Mouse (Mus musculus): ENCODE results near the gene Crb3. TPM values are rescaled to one million over a fixed set of nuclear protein-coding genes. Genes with fewer than 3 reads are reported as not detected.

Gene Crb3
- polyA plus RNA-seq, 1 experiment from 2014 or later, result 7.3 TPM

DNA sequence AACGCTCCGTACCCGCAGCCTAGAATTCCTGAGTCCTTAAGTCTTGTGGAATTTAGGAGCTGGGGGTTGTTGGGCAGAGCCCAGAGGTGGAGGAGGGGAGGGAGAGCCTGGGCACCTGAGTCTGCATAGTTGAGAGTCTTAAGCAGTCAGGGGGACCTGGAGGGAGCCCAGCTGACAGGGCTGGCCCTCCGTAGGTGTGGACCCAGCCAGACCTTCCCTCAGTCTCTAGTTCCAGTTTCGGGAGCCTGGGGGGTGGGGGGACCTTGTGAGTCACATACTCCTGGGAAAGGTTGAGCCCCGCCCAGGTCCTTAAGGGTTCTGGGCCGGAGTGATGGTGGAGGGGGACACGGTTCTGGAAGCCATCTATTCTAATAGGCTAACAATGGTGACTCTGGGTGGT is 4.1 kb downstream of the Crb3 start:
- H3K4me2 ChIP-seq, result peak overlapping the region; percentile 55; the same call in 1 of the 2 replicates
- H3K27me3 ChIP-seq, result peaks cover 65% of the 10 kb centered on the region
- no peak for ATAC-seq (ENCODE audit: insufficient number of reproducible peaks, insufficient read depth, low FRiP score, low TSS enrichment, low read depth)

GRCm38 (mm10) chr17:57066908-57067307 is 8.0 kb downstream of the Crb3 start:
- no peak overlapping the region for H3K4me3 ChIP-seq
- H3K9me3 ChIP-seq, result no peaks in the 10 kb centered on the region
- H3K36me3 ChIP-seq, result no peaks in the 10 kb centered on the region
- peaks cover 64% of the 10 kb centered on the region for H3K27me3 ChIP-seq
- no peak overlapping the region for H3K9ac ChIP-seq
- WGBS, result 66% methylated on average over 5 of the region's 5 CpGs
- peaks cover 4% of the 10 kb centered on the region; the same call in 1 of the 2 replicates for H3K4me1 ChIP-seq
- H3K27ac ChIP-seq, result no peak overlapping the region
- no peak for ATAC-seq (ENCODE audit: insufficient number of reproducible peaks, insufficient read depth, low FRiP score, low TSS enrichment, low read depth)
- H3K4me2 ChIP-seq, result no peak overlapping the region

More for the DNA sequence above, 4.1 kb downstream of the Crb3 start:
- Histone ChIP-seq H3K27ac (no peak overlapping the region), H3K9me3 (no peaks in the 10 kb centered on the region), H3K36me3 (no peaks in the 10 kb centered on the region), H3K4me3 (0 out of 2 replicates have a peak overlapping the region, but pooled peaks have one; percentile 38), H3K4me1 (peaks cover 22% of the 10 kb centered on the region), H3K9ac (no peak overlapping the region)
- 7% methylated on average over 8 of the region's 8 CpGs for WGBS

GRCm38 (mm10) chr17:57070272-57070671 is 11.4 kb downstream of the Crb3 start:
- H3K4me2 ChIP-seq, result peak overlapping the region; percentile 14
- no peaks in the 10 kb centered on the region for H3K9me3 ChIP-seq
- H3K27me3 ChIP-seq, result peaks cover 32% of the 10 kb centered on the region
- H3K36me3 ChIP-seq, result no peaks in the 10 kb centered on the region
- H3K9ac ChIP-seq, result no peak overlapping the region
- 11% methylated on average over 9 of the region's 9 CpGs for WGBS
- no peak overlapping the region for H3K27ac ChIP-seq
- ATAC-seq (ENCODE audit: insufficient number of reproducible peaks, insufficient read depth, low FRiP score, low TSS enrichment, low read depth), result no peak
- no peaks in the 10 kb centered on the region for H3K4me1 ChIP-seq
- H3K4me3 ChIP-seq, result peak overlapping the region; percentile 9; the same call in 1 of the 2 replicates

DNA sequence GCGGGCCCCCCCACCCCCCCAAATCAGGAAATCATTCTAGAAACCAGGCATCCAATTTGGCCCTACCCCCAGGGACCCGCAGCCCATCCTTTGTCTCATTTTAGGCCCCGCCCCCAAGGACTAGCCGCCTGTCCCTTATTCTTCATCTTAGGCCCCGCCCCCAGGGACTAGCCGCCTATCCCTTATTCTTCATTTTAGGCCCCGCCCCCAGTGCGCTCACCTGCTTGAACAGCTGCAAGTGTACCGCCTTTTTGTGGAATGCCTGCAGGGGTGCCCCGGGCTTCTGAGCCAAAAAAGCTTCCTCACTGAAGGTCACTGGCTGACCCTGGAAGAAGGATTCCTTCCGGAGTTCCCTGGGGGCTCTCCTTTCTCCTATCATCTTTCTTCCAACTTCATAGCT is 11.8 kb downstream of the Crb3 start:
- H3K9ac ChIP-seq, result no peak overlapping the region
- peak overlapping the region; percentile 9; the same call in 1 of the 2 replicates for H3K4me3 ChIP-seq
- 0 out of 2 replicates have a peak, but pooled peaks have one; percentile 56 for ATAC-seq (ENCODE audit: insufficient number of reproducible peaks, insufficient read depth, low FRiP score, low TSS enrichment, low read depth)
- no peaks in the 10 kb centered on the region for H3K4me1 ChIP-seq
- H3K9me3 ChIP-seq, result no peaks in the 10 kb centered on the region
- H3K4me2 ChIP-seq, result peak overlapping the region; percentile 14; the same call in 1 of the 2 replicates
- no peaks in the 10 kb centered on the region for H3K36me3 ChIP-seq
- H3K27ac ChIP-seq, result no peak overlapping the region
- peaks cover 29% of the 10 kb centered on the region for H3K27me3 ChIP-seq
- WGBS, result 3% methylated on average over 11 of the region's 11 CpGs

DNA sequence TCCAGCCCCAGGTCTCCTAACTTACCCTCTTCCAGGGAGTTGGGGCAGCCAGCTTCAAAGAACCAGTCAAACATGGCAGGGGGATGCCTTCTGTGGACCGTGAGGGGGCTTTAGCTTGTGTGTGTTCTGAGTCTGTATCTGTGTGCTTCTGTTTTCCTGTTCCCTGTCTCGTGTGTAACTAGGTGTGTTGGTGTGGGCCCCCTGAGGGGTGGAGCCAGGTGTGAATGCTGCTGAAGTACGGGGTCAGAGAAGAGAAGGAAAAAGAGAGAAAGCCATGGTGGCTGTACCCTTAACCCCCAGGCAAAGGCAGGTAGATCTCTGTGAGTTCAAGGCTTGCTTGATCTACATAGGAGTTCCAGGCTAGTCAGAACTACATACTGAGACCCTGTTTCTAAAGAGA is 18.0 kb downstream of the Crb3 start:
- H3K9ac ChIP-seq, result no peak overlapping the region
- H3K36me3 ChIP-seq, result no peaks in the 10 kb centered on the region
- no peak for ATAC-seq (ENCODE audit: insufficient number of reproducible peaks, insufficient read depth, low FRiP score, low TSS enrichment, low read depth)
- no peak overlapping the region for H3K27ac ChIP-seq
- H3K9me3 ChIP-seq, result no peaks in the 10 kb centered on the region
- H3K4me1 ChIP-seq, result no peaks in the 10 kb centered on the region
- WGBS, result 56% methylated on average over 3 of the region's 3 CpGs
- no peak overlapping the region for H3K4me3 ChIP-seq
- H3K4me2 ChIP-seq, result no peak overlapping the region
- H3K27me3 ChIP-seq, result no peaks in the 10 kb centered on the region; the same call in 1 of the 2 replicates

- no peak within 1 kb of the TSS for H3K4me2 ChIP-seq
- no peaks in the 10 kb centered on the region for H3K9me3 ChIP-seq
- 48% methylated on average over 6 of the region's 6 CpGs for WGBS
- no peaks in the 10 kb centered on the region for H3K4me1 ChIP-seq
- H3K36me3 ChIP-seq, result no peaks in the 10 kb centered on the region
- H3K4me3 ChIP-seq, result no peak within 1 kb of the TSS
- no peak for ATAC-seq (ENCODE audit: insufficient number of reproducible peaks, insufficient read depth, low FRiP score, low TSS enrichment, low read depth)
- H3K27ac ChIP-seq, result no peak within 1 kb of the TSS
- H3K9ac ChIP-seq, result no peak within 1 kb of the TSS
- H3K27me3 ChIP-seq, result no peaks in the 10 kb centered on the region
Observed at GRCm38 (mm10) chr17:57078336-57078735, 19.4 kb downstream of the Crb3 start, which contains the start of gene Dennd1c. Gene Dennd1c (minus strand): TSS chr17:57078514.

- H3K27ac ChIP-seq, result no peak overlapping the region
- no peaks in the 10 kb centered on the region for H3K9me3 ChIP-seq
- H3K36me3 ChIP-seq, result no peaks in the 10 kb centered on the region
- H3K4me2 ChIP-seq, result no peak overlapping the region
- no peak for ATAC-seq (ENCODE audit: insufficient number of reproducible peaks, insufficient read depth, low FRiP score, low TSS enrichment, low read depth)
- WGBS, result 68% methylated on average over 3 of the region's 3 CpGs
- H3K4me3 ChIP-seq, result no peak overlapping the region
- H3K9ac ChIP-seq, result no peak overlapping the region
- H3K4me1 ChIP-seq, result no peaks in the 10 kb centered on the region
- 0 out of 2 replicates have a peak, but pooled peaks cover 4% of the 10 kb centered on the region for H3K27me3 ChIP-seq
Observed at GRCm38 (mm10) chr17:57079919-57080318, 21.0 kb downstream of the Crb3 start.

- no peak overlapping the region for H3K27ac ChIP-seq
- H3K4me1 ChIP-seq, result no peaks in the 10 kb centered on the region
- no peak overlapping the region for H3K4me3 ChIP-seq
- H3K9ac ChIP-seq, result no peak overlapping the region
- H3K27me3 ChIP-seq, result 0 out of 2 replicates have a peak, but pooled peaks cover 7% of the 10 kb centered on the region
- no peaks in the 10 kb centered on the region for H3K9me3 ChIP-seq
- no peaks in the 10 kb centered on the region for H3K36me3 ChIP-seq
- H3K4me2 ChIP-seq, result no peak overlapping the region
- WGBS, result 93% methylated on average over 31 of the region's 31 CpGs
- ATAC-seq (ENCODE audit: insufficient number of reproducible peaks, insufficient read depth, low FRiP score, low TSS enrichment, low read depth), result no peak
Observed at GRCm38 (mm10) chr17:57081234-57081842, 22.4 kb downstream of the Crb3 start.

DNA sequence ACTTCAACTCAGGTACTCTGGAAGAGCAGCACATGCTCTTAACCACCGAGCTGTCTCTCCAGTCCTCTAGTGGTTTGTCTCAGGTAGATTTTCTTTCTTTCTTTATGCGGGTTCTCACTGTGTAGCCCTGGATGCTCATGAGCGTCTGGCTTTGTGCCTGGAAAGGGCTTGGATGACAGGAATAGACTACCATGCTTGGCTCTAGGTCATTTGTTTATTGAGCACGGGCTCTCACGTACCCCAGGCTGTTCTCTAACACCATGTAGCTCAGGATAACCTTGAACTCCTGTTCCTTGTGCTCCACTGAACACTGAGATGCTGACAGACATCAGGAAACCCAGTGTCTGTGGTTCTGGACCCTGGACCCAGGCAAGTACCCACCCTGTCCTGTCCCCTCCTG is 23.6 kb downstream of the Crb3 start:
- WGBS, result 82% methylated on average over 5 of the region's 5 CpGs
- Histone ChIP-seq H3K36me3 (no peaks in the 10 kb centered on the region), H3K4me3 (no peak overlapping the region), H3K9me3 (no peaks in the 10 kb centered on the region), H3K27me3 (peaks cover 17% of the 10 kb centered on the region), H3K27ac (no peak overlapping the region), H3K9ac (no peak overlapping the region), H3K4me2 (no peak overlapping the region), H3K4me1 (peaks cover 6% of the 10 kb centered on the region; the same call in 1 of the 2 replicates)
- no peak for ATAC-seq (ENCODE audit: insufficient number of reproducible peaks, insufficient read depth, low FRiP score, low TSS enrichment, low read depth)

DNA sequence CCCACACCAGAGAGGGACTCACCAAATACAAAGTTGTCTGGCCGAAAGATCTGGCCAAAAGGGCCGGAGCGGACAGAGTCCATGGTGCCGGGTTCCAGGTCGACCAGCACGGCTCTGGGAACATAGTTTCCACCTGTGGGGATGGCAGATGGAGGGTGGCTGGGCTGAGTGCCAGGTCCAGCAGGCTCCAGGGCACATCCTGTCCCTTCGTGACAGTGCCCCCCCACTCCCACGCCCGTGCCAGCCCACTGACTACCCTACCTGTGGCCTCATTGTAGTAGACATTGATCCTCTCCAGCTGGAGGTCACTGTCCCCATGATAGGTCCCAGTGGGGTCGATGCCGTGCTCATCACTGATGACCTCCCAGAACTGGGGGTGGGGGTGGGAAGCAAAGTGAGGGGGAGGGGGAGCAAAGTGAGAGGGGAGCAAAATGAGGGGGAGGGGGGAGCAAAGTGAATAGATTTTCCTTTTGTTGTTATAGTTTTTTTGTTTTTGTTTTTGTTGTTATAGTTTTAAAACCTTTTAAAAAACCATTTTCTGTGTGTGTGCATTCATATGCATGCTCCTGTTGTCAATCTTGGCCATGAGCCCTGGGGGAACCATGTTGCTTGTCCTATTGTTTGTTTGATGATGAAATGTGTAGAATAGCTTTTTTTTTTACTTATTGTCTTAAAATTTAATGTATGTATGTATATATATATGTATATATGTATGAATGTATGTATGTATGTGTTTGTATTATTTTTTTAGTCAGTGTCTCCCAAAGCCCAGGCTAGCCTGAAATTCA is 27.3 kb downstream of the Crb3 start:
- no peak for ATAC-seq (ENCODE audit: insufficient number of reproducible peaks, insufficient read depth, low FRiP score, low TSS enrichment, low read depth)
- H3K27me3 ChIP-seq, result peaks cover 42% of the 10 kb centered on the region
- H3K4me1 ChIP-seq, result peaks cover 7% of the 10 kb centered on the region; the same call in 1 of the 2 replicates
- no peaks in the 10 kb centered on the region for H3K9me3 ChIP-seq
- H3K4me3 ChIP-seq, result no peak overlapping the region
- no peak overlapping the region for H3K4me2 ChIP-seq
- no peak overlapping the region for H3K9ac ChIP-seq
- H3K36me3 ChIP-seq, result no peaks in the 10 kb centered on the region
- 91% methylated on average over 11 of the region's 11 CpGs for WGBS
- H3K27ac ChIP-seq, result no peak overlapping the region

GRCm38 (mm10) chr17:57087049-57087832 is 28.3 kb downstream of the Crb3 start, which contains the start of gene Tubb4a:
Gene Tubb4a (minus strand): TSS chr17:57087782.
- no peak for ATAC-seq (ENCODE audit: insufficient number of reproducible peaks, insufficient read depth, low FRiP score, low TSS enrichment, low read depth)
- peak within 1 kb of the TSS; percentile 40 for H3K4me3 ChIP-seq
- under 1% methylated on average over 31 of the region's 31 CpGs for WGBS

More at GRCm38 (mm10) chr17:57087049-57087832, 28.3 kb downstream of the Crb3 start, which contains the start of gene Tubb4a:
- peak within 1 kb of the TSS; percentile 61 for H3K4me2 ChIP-seq
- H3K27me3 ChIP-seq, result peaks cover 45% of the 10 kb centered on the region
- H3K4me1 ChIP-seq, result peaks cover 7% of the 10 kb centered on the region; the same call in 1 of the 2 replicates
- H3K27ac ChIP-seq, result no peak within 1 kb of the TSS
- H3K9me3 ChIP-seq, result no peaks in the 10 kb centered on the region
- peak within 1 kb of the TSS; percentile 55 for H3K9ac ChIP-seq
- no peaks in the 10 kb centered on the region for H3K36me3 ChIP-seq
